Mouse (Mus musculus) intestine, embryonic 14.5 days (tissue): Measurements from ENCODE around the gene Gm4305. TPM values are rescaled to one million over a fixed set of nuclear protein-coding genes. Genes with fewer than 3 reads are reported as not detected.
"Not testable (repeated sequence)": the region's sequence is repeated elsewhere in the genome, so short reads cannot be mapped to it uniquely, and the experiment has no call there.

Experiments used
- ATAC-seq: fragments of 200-750 bp; cut with Nextera tagmentation; replicated peaks from 2 replicates; pipeline ENCODE4 v1.8.0; 2017; ENCODE audit warnings: low read depth, moderate number of reproducible peaks, moderate TSS enrichment, moderate library complexity; ENCODE audit not compliant: low FRiP score, low TSS enrichment
- DNase-seq: peaks from one replicate; pipeline ENCODE4 v3.0.0-alpha.2; 2018; ENCODE audit warnings: low spot score
- H3K27ac ChIP-seq: fragments of 300-500 bp; sonication (generic); 2 replicates; pipeline ENCODE4 v1.5.1; 2014; ENCODE audit warnings: low read depth, mild to moderate bottlenecking, control low read depth
- H3K27me3 ChIP-seq: fragments of 300-500 bp; sonication (generic); replicated peaks from 2 replicates; pipeline ENCODE4 v1.6.1; 2014; ENCODE audit warnings: low read length, control low read depth; ENCODE audit not compliant: control insufficient read depth, insufficient read depth
- H3K36me3 ChIP-seq: fragments of 300-500 bp; sonication (generic); 2 replicates; pipeline ENCODE4 v1.6.1; 2014; ENCODE audit warnings: low read length, control low read depth; ENCODE audit not compliant: control insufficient read depth, insufficient read depth
- H3K4me1 ChIP-seq: fragments of 300-500 bp; sonication (generic); replicated peaks from 2 replicates; pipeline ENCODE4 v1.6.1; 2014; ENCODE audit warnings: low read length, control low read depth, mixed read lengths; ENCODE audit not compliant: control insufficient read depth, insufficient read depth
- H3K4me2 ChIP-seq: fragments of 300-500 bp; sonication (generic); 2 replicates; pipeline ENCODE4 v1.6.1; 2014; ENCODE audit warnings: low read length
- H3K4me3 ChIP-seq: fragments of 300-500 bp; sonication (generic); 2 replicates; pipeline ENCODE4 v1.5.1; 2014; ENCODE audit warnings: low read depth, low read length, control low read depth, mixed read lengths
- H3K9ac ChIP-seq: fragments of 300-500 bp; sonication (generic); 2 replicates; pipeline ENCODE4 v1.6.1; 2014; ENCODE audit warnings: mild to moderate bottlenecking, low read length
- H3K9me3 ChIP-seq: fragments of 300-500 bp; sonication (generic); 2 replicates; pipeline ENCODE4 v1.6.1; 2016; ENCODE audit warnings: low read length, control low read depth; ENCODE audit not compliant: control insufficient read depth
- WGBS: fragments of 180-500 bp; shearing (Covaris S2); extraction: QIAGEN DNeasy Blood & Tissue Kit; methylation state at CpG from one replicate; pipeline ENCODE4 v1.1.7; 2014; 5-methylcytosine and 5-hydroxymethylcytosine counted together
- polyA plus RNA-seq: library from polyadenylated mRNA; unstranded; fragments of >200 nt; fragmentation: Nextera tagmentation; extraction: Ambion mirVana; gene quantifications from 2 replicates; pipeline ENCODE4 v1.2.1, GENCODE M21; 2014

Gene Gm4305
- polyA plus RNA-seq = not detected in 2 replicates

- not testable (repeated sequence) for H3K27ac ChIP-seq, H3K9ac ChIP-seq, H3K27me3 ChIP-seq, H3K4me2 ChIP-seq, H3K4me3 ChIP-seq, DNase-seq, ATAC-seq, H3K4me1 ChIP-seq, H3K36me3 ChIP-seq, H3K9me3 ChIP-seq
- no CpG with 5 or more reads among the region's 3 CpGs for WGBS
These were observed at the start of gene Gm4305 for GRCm38 (mm10) chr10:100350793-100351192. Gene Gm4305 (plus strand): TSS chr10:100351093.

- DNase-seq, H3K4me3 ChIP-seq, H3K9ac ChIP-seq, H3K27me3 ChIP-seq, ATAC-seq, H3K4me1 ChIP-seq, H3K9me3 ChIP-seq, H3K36me3 ChIP-seq, H3K4me2 ChIP-seq, H3K27ac ChIP-seq: not testable (repeated sequence)
- WGBS = no CpG with 5 or more reads among the region's 2 CpGs
These were observed 15.5 kb upstream of the Gm4305 start, which contains the start of gene Gm4301 for GRCm38 (mm10) chr10:100335376-100335775. Gene Gm4301 (plus strand): TSS chr10:100335676.

- DNase-seq, ATAC-seq, H3K27me3 ChIP-seq, H3K36me3 ChIP-seq, H3K4me1 ChIP-seq, H3K4me3 ChIP-seq, H3K9me3 ChIP-seq, H3K4me2 ChIP-seq, H3K27ac ChIP-seq, H3K9ac ChIP-seq: not testable (repeated sequence)
- WGBS = no CpG with 5 or more reads among the region's 3 CpGs
These were observed 10.4 kb upstream of the Gm4305 start, which contains the start of gene Gm4302 for GRCm38 (mm10) chr10:100340536-100340935. Gene Gm4302 (plus strand): TSS chr10:100340836.

- not testable (repeated sequence) for H3K27me3 ChIP-seq, H3K4me1 ChIP-seq, DNase-seq, H3K36me3 ChIP-seq, H3K4me3 ChIP-seq, H3K27ac ChIP-seq, H3K9ac ChIP-seq, H3K4me2 ChIP-seq, ATAC-seq, H3K9me3 ChIP-seq
- WGBS = no CpG with 5 or more reads among the region's 3 CpGs
These were observed 5.2 kb upstream of the Gm4305 start, which contains the start of gene Gm4303 for GRCm38 (mm10) chr10:100345672-100346071. Gene Gm4303 (plus strand): TSS chr10:100345972.

GRCm38 (mm10) chr10:100356841-100357240 is 5.9 kb downstream of the Gm4305 start:
- not testable (repeated sequence) for DNase-seq, H3K4me1 ChIP-seq, H3K4me2 ChIP-seq, H3K36me3 ChIP-seq, ATAC-seq, H3K9ac ChIP-seq, H3K9me3 ChIP-seq, H3K4me3 ChIP-seq, H3K27me3 ChIP-seq, H3K27ac ChIP-seq
- 73% methylated on average over 2 of the region's 2 CpGs for WGBS

- DNase-seq, H3K27ac ChIP-seq, H3K4me3 ChIP-seq, H3K9me3 ChIP-seq, H3K9ac ChIP-seq, H3K4me2 ChIP-seq, H3K36me3 ChIP-seq, H3K4me1 ChIP-seq, ATAC-seq, H3K27me3 ChIP-seq: not testable (repeated sequence)
- no CpG with 5 or more reads among the region's 3 CpGs for WGBS
These were observed 10.1 kb downstream of the Gm4305 start, which contains the start of gene Gm4307 for GRCm38 (mm10) chr10:100361038-100361437. Gene Gm4307 (plus strand): TSS chr10:100361338.

- H3K9me3 ChIP-seq, H3K4me1 ChIP-seq, H3K27ac ChIP-seq, ATAC-seq, H3K4me2 ChIP-seq, DNase-seq, H3K27me3 ChIP-seq, H3K4me3 ChIP-seq, H3K36me3 ChIP-seq, H3K9ac ChIP-seq: not testable (repeated sequence)
- WGBS = no CpG with 5 or more reads among the region's 2 CpGs
These were observed 31.6 kb downstream of the Gm4305 start, which contains the start of gene Gm4312 for GRCm38 (mm10) chr10:100382460-100382859. Gene Gm4312 (minus strand): TSS chr10:100382560.

Other genes with a start within 250 kb of the Gm4305 start
- gene Gm4301, start 15.4 kb upstream of the Gm4305 start, polyA plus RNA-seq = not detected in 2 replicates
- gene Gm4302, start 10.3 kb upstream of the Gm4305 start, polyA plus RNA-seq = not detected in 2 replicates
- gene Gm4303, start 5.1 kb upstream of the Gm4305 start, polyA plus RNA-seq = not detected in 2 replicates
- gene Gm4307, start 10.2 kb downstream of the Gm4305 start, polyA plus RNA-seq = not detected in 2 replicates
- gene Gm4312, start 31.5 kb downstream of the Gm4305 start, polyA plus RNA-seq = not detected in 2 replicates
- gene Tmtc3, start 136.3 kb downstream of the Gm4305 start, polyA plus RNA-seq = 23.6 and 26.6 TPM in 2 replicates
- gene Cep290, start 136.5 kb downstream of the Gm4305 start, polyA plus RNA-seq = 5.3 and 6.0 TPM in 2 replicates
- gene 4930430F08Rik, start 239.3 kb downstream of the Gm4305 start, polyA plus RNA-seq = 7.7 and 9.9 TPM in 2 replicates
- gene 1700017N19Rik, start 239.4 kb downstream of the Gm4305 start, polyA plus RNA-seq = not detected in 2 replicates